Mouse (Mus musculus) CH12.LX (cell line): ENCODE data around the gene Wdr83.

ENCODE experiments used
- CTCF ChIP-seq, 2 experiments: IDR thresholded peaks in 1 of 2; conservative IDR thresholded peaks in 1 of 2; 2 replicates each; pipeline ENCODE4 v1.5.1; 2011 to 2012; ENCODE audit warnings: low read depth in 2 of 2, low read length in 2 of 2, improper control_type of control experiment in 1 of 2, inconsistent platforms in 1 of 2, mild to moderate bottlenecking in 1 of 2, moderate library complexity in 1 of 2
- MAZ ChIP-seq: IDR thresholded peaks from 2 replicates; pipeline ENCODE4 v1.6.1; 2012; ENCODE audit warnings: low read depth, mild to moderate bottlenecking, inconsistent platforms, low read length, improper control_type of control experiment, moderate library complexity
- POLR2A ChIP-seq: IDR thresholded peaks from 2 replicates; pipeline ENCODE4 v1.6.1; 2011; ENCODE audit warnings: low read depth, mild to moderate bottlenecking, improper control_type of control experiment, low read length
- POLR2AphosphoS2 ChIP-seq: IDR thresholded peaks from 2 replicates; pipeline ENCODE4 v1.6.1; 2011; ENCODE audit warnings: low read depth, low read length, improper control_type of control experiment

- TF ChIP-seq MAZ = no peak
- TF ChIP-seq POLR2A = no peak
- TF ChIP-seq CTCF (conservative IDR thresholded peaks at IDR 0.05 in 1 of 2, IDR thresholded peaks at IDR 0.05 in 1 of 2; ENCODE audit: low read depth in 2 of 2, low read length in 2 of 2) = no peak
- TF ChIP-seq POLR2AphosphoS2 = no peak
Measured at GRCm38 (mm10) chr8:85027516-85027855, 53.6 kb downstream of the Wdr83 start.
